Mouse (Mus musculus) midbrain, embryonic 12.5 days (tissue): ENCODE measurements at regions not wholly inside any gene's neighbourhood (a gene's known extent, or its start where the extent isn't known, plus 50 kb on each side); places are given as distances from the start of the nearest gene placed in this dataset.
A peak's percentile ranks its signal among the peaks of the same experiment; 100 is the strongest.

Experiments
- ATAC-seq: fragments of 200-750 bp; cut with Nextera tagmentation; 2 replicates; pipeline ENCODE4 v1.8.0; 2017; ENCODE audit warnings: low read depth, moderate TSS enrichment, moderate library complexity; ENCODE audit not compliant: low FRiP score
- H3K27ac ChIP-seq: fragments of 300-500 bp; sonication (generic); replicated peaks from 2 replicates; pipeline ENCODE4 v1.5.1; 2016; ENCODE audit warnings: mild to moderate bottlenecking
- H3K27me3 ChIP-seq: fragments of 300-500 bp; sonication (generic); 2 replicates; pipeline ENCODE4 v1.6.1; 2016; ENCODE audit warnings: mild to moderate bottlenecking
- H3K36me3 ChIP-seq: fragments of 300-500 bp; sonication (generic); 2 replicates; pipeline ENCODE4 v1.6.1; 2016
- H3K4me1 ChIP-seq: fragments of 300-500 bp; sonication (generic); 2 replicates; pipeline ENCODE4 v1.6.1; 2016
- H3K4me2 ChIP-seq: fragments of 300-500 bp; sonication (generic); replicated peaks from 2 replicates; pipeline ENCODE4 v1.6.1; 2016; ENCODE audit warnings: mild to moderate bottlenecking, moderate library complexity
- H3K4me3 ChIP-seq: fragments of 300-500 bp; sonication (generic); 2 replicates; pipeline ENCODE4 v1.5.1; 2016; ENCODE audit warnings: mild to moderate bottlenecking
- H3K9ac ChIP-seq: fragments of 300-500 bp; sonication (generic); replicated peaks from 2 replicates; pipeline ENCODE4 v1.6.1; 2016; ENCODE audit warnings: mild to moderate bottlenecking, moderate library complexity
- H3K9me3 ChIP-seq: fragments of 300-500 bp; sonication (generic); 2 replicates; pipeline ENCODE4 v1.6.1; 2016; ENCODE audit warnings: mild to moderate bottlenecking
- WGBS: fragments of 180-500 bp; shearing (Covaris S2); methylation state at CpG from one replicate; pipeline ENCODE4 v1.1.7; 2016; 5-methylcytosine and 5-hydroxymethylcytosine counted together

DNA sequence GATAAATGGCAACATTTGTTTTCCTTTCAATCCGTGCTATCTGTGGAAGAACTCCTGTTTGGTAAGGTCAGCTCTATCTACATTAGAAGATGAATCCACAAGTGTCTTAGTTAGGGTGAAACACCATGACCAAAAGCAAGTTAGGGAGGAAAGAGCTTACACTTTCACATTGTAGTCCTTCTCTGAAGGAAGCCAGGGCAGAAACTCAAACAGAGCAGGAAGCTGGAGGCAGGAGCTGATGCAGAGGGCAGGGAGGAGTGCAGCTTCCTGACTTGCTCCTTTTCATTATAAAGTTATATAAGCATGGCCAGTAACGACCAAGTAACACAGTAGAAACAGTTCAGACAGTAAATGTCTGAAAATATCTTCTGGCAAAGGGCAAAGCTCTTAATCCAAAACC is 117.9 kb upstream of the Gnao1 start:
- Histone ChIP-seq H3K27me3 (no peaks in the 10 kb centered on the region), H3K36me3 (no peaks in the 10 kb centered on the region), H3K4me2 (no peak overlapping the region), H3K27ac (no peak overlapping the region), H3K9me3 (no peaks in the 10 kb centered on the region), H3K4me1 (peaks cover 12% of the 10 kb centered on the region), H3K9ac (no peak overlapping the region), H3K4me3 (no peak overlapping the region)
- WGBS, result 76% methylated on average over 2 of the region's 2 CpGs
- ATAC-seq, result no peak

DNA sequence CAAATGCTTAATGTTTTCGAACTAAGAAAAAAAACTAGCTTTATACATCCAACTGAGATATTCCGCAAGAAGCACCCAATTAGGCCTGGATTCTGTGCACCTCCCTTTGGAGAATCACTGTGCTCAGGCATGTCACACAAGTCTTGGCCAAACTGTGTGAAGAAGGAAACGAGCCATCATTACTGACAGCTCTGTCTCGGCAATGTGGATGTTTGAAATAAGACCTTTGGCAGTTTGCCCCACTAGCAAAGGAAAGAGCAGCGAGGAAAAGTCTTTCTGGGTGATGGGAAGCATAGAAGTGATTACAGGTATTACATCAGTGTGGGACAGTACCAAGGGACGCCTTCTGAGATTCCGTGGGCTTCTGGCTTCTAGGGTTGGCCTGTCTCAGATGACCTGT is 112.6 kb upstream of the Gnao1 start:
- Histone ChIP-seq H3K27ac (no peak overlapping the region), H3K9ac (no peak overlapping the region), H3K9me3 (no peaks in the 10 kb centered on the region), H3K4me1 (peaks cover 2% of the 10 kb centered on the region; the same call in 1 of the 2 replicates), H3K4me2 (no peak overlapping the region), H3K4me3 (no peak overlapping the region), H3K27me3 (no peaks in the 10 kb centered on the region), H3K36me3 (no peaks in the 10 kb centered on the region)
- WGBS, result 81% methylated on average over 7 of the region's 7 CpGs
- no peak for ATAC-seq

DNA sequence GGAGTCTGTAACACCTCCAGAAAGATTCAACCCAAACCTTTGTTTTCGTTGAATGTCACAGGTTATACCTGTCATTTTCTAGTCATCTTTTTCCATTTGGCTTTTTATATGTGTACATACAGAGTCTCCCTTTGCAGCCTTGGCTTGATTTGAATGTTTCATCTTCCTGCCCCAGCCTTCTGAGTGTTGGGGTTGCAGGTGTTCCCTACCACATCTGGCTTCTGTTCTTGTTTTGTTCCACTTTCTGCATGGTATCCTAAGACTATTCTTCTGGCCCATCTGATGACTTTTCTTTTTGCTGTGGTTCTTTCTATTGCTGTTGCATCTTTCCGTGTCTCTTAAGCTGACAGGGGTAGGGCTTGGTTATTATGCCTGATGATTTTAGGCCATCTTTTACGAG is 111.3 kb upstream of the Gnao1 start:
- Histone ChIP-seq H3K9ac (no peak overlapping the region), H3K4me3 (no peak overlapping the region), H3K36me3 (no peaks in the 10 kb centered on the region), H3K4me1 (no peaks in the 10 kb centered on the region), H3K27me3 (no peaks in the 10 kb centered on the region), H3K9me3 (no peaks in the 10 kb centered on the region), H3K4me2 (no peak overlapping the region), H3K27ac (no peak overlapping the region)
- no peak for ATAC-seq
- 85% methylated on average over 3 of the region's 3 CpGs for WGBS

DNA sequence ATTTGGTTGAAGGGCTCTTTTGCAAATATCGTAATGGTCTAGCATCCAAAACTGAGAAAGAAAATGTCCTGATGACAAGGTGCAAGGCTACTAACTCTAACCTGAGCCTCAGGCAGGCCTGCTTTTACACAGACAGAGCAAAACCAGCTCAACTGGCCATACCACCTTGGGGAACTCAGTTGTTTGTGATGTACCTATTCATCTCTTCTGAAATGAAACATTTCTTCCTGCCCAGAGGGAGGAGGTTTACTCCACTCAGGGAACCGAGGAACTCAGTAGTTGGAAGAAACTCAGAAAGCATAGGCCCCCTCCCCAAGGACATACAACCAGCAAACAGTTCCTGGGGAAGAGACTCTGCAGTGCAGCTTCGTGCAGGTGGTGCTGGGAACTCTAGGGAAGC is 108.4 kb upstream of the Gnao1 start:
- no peak overlapping the region for H3K4me3 ChIP-seq
- H3K27me3 ChIP-seq, result no peaks in the 10 kb centered on the region
- H3K27ac ChIP-seq, result no peak overlapping the region
- no peak overlapping the region for H3K9ac ChIP-seq
- 85% methylated on average over 3 of the region's 3 CpGs for WGBS
- no peak overlapping the region for H3K4me2 ChIP-seq
- H3K4me1 ChIP-seq, result no peaks in the 10 kb centered on the region
- no peaks in the 10 kb centered on the region for H3K36me3 ChIP-seq
- no peak for ATAC-seq
- H3K9me3 ChIP-seq, result no peaks in the 10 kb centered on the region

DNA sequence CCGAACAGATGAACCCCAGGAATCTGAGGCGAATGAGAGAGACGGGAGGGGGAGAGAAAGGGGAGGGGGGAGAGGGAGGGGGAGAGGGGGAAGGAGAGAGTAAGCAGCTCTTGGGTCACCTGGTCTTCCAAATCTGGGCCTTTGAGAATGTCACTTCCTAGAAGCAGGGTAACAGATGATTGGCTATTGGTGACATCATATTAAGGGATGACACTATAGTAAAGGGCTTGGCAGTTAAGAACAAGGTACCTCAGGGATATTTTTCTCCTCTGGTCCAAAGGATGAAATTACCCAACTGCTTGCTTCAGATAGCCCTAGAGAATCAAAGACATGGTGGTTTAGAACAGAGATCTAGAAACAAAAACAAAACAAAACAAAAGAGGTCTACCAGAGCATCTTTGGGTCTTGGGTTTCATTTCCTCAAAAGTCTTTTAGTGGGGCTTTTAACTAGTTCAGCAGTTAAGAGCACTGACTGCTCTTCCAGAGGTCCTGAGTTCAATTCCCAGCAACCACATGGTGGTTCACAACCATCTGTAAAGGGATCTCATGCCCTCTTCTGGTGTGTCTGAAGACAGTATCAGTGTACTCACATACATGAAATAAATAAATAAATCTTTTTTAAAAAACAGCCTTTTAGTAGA is 97.6 kb upstream of the Gnao1 start:
- Histone ChIP-seq H3K4me1 (no peaks in the 10 kb centered on the region), H3K9ac (no peak overlapping the region), H3K27ac (no peak overlapping the region), H3K27me3 (no peaks in the 10 kb centered on the region), H3K9me3 (no peaks in the 10 kb centered on the region), H3K4me2 (no peak overlapping the region), H3K36me3 (no peaks in the 10 kb centered on the region), H3K4me3 (no peak overlapping the region)
- WGBS, result 85% methylated on average over 3 of the region's 3 CpGs
- no peak for ATAC-seq

DNA sequence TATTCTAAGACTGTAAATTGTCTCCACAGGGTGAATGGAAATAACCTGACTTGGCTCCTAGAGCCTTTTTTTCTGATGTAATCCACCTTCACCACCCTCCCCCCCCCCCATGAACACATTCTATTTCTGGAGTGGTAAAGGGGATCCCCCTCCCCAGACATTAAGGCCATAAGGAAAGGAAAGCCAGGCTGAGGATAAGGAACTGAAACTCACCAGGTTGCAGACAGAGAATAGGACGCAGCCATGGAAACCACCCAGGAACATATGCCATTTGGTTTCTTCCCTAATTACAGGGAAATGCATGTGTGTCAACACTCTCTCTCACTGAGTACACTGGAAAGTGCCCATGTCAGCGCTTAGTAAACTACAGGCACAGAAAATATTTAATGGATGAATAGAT is 96.5 kb upstream of the Gnao1 start:
- Histone ChIP-seq H3K27ac (no peak overlapping the region), H3K4me2 (no peak overlapping the region), H3K27me3 (no peaks in the 10 kb centered on the region), H3K4me1 (no peaks in the 10 kb centered on the region), H3K9ac (no peak overlapping the region), H3K36me3 (no peaks in the 10 kb centered on the region), H3K9me3 (no peaks in the 10 kb centered on the region), H3K4me3 (no peak overlapping the region)
- no peak for ATAC-seq
- 73% methylated on average over 2 of the region's 2 CpGs for WGBS

DNA sequence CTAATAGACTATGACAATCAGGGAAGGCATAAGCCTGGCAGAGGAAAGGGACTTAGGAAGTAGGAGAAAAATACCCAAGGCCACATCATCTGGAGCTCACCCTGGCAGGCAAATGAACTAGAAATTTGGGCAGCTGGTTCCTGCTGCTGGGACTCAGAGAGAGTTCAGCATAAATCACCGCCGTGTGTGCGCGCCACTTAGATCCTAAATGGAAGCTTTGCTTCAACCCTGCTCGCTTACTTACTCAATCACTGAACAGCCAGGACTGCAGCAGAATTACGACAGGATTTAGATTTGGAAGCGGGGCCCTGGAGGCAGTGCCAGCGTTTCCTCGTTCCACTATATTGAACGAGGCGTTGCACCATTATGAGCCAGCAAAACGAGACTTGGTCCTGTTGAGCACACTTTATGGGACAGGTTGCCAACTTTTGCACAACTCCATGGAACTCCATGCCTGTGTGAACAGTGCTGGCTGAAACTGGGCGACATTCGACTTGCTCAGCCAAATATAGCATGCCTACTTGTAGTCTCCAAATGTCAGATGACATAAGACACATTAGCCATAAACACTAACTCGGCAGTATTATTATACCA is 84.8 kb upstream of the Gnao1 start:
- no peaks in the 10 kb centered on the region for H3K36me3 ChIP-seq
- H3K9me3 ChIP-seq, result no peaks in the 10 kb centered on the region
- no peaks in the 10 kb centered on the region for H3K27me3 ChIP-seq
- no peak for ATAC-seq
- H3K4me1 ChIP-seq, result peaks cover 11% of the 10 kb centered on the region; the same call in 1 of the 2 replicates
- no peak overlapping the region for H3K4me3 ChIP-seq
- no peak overlapping the region for H3K4me2 ChIP-seq
- H3K9ac ChIP-seq, result no peak overlapping the region
- WGBS, result 93% methylated on average over 15 of the region's 15 CpGs
- H3K27ac ChIP-seq, result no peak overlapping the region

DNA sequence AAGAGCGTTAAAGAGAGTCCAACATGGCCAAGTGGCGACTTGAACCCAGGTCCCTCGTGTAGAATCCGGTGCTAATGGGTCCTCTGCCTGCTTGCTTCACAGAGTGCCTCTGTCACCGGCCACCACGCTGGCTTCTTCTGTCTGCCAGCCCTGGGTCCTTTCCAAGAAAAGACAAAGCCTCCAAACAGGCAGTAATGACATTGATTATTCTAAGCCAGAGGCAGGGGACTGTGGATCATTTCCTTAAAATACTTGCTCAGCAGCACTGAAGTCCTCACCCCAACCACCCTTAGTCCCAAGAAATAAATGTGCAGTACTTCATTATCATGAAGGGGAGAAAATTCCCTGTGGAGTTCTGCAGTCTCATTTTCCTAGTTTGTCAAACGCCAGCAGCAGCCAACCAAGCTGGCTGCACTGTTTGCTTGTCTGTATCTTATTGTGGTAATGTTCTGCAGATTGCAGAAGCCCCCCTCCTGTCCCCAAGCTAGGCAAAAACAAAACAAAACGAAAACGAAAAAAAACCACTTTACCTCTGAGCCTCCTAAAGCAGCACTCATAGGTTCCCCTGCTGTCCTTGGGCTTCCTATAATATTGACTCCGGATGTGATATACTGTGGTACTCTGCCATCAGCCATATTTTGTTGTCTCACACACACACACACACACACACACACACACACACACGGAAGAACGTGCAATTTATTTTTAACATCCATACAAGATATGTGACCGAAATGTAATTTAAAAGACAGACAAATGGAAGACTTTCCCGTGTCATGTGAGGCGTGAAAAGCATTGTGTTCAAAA is 80.4 kb upstream of the Gnao1 start:
- Histone ChIP-seq H3K9ac (no peak overlapping the region), H3K4me3 (no peak overlapping the region), H3K4me2 (no peak overlapping the region), H3K36me3 (no peaks in the 10 kb centered on the region), H3K4me1 (peaks cover 25% of the 10 kb centered on the region), H3K9me3 (no peaks in the 10 kb centered on the region), H3K27ac (peak overlapping the region; percentile 46; the same call in 1 of the 2 replicates), H3K27me3 (no peaks in the 10 kb centered on the region)
- ATAC-seq, result no peak
- 68% methylated on average over 15 of the region's 15 CpGs for WGBS

DNA sequence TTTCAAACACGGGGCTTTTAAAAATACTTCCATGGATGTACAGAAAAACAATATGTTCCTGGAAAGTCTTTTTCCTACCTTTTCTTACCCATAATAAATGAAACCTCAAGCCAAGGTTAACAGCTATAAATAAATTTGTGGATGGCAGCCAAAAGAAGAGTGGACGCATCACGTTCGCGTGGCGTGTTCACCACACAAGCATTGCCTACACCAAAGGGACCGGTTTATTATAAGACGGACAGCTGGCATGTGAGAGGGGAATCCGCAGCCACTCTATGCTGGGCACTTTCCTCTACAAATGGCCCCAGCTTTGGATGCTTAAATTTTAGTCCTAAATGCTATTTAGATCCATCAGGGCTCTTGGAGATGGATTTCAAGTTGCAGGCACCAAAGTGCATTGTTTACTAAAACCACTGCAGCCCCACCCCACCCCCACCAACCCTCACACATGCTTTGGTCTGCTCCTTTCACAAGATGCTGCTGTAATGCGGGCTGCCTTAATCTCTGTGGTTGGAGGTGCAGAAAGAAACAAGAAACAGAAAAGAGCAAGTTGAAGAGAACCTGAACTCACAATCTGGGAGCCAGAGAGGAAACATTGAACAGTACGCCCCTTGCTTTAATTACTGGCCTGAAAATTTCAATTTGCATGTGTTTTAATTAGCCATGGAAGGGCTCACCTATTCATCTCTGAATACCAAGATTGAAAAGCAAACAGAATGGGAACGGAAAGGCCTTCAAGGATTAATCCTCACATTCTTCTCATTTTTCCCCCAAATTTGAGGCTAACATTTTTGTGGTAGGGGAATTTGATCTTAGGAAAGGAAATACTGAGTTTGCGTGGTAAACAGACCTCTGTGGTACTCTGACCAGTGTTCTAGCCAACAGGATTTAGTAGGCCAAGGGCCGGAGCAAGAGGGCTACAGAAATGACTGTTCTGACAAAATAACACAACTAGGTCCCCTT is 78.7 kb upstream of the Gnao1 start:
- Histone ChIP-seq H3K4me3 (no peak overlapping the region), H3K9me3 (no peaks in the 10 kb centered on the region), H3K36me3 (no peaks in the 10 kb centered on the region), H3K27me3 (no peaks in the 10 kb centered on the region), H3K4me2 (no peak overlapping the region), H3K27ac (0 out of 2 replicates have a peak overlapping the region, but pooled peaks have one; percentile 1), H3K4me1 (peaks cover 28% of the 10 kb centered on the region), H3K9ac (no peak overlapping the region)
- WGBS, result 53% methylated on average over 14 of the region's 14 CpGs
- ATAC-seq, result no peak

DNA sequence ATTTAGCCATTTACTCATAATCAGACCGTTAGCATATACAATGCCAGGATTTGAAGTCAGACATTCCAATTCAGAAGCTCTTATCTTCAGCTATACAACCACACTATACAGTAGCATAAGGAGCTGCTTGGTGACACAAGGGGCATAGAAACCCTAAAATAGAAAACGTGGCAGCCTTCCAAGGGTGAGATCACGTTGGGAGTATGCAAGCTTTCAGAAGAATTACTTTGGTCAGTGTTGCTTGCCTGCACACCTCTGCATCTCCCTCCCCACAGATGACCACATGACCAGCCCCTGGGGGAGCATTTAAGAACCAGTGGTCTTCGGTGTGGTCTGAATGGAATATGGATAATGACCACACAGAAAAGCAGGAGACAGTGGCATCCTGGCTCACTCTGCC is 74.9 kb upstream of the Gnao1 start:
- no peak for ATAC-seq
- 82% methylated on average over 4 of the region's 4 CpGs for WGBS
- Histone ChIP-seq H3K4me3 (no peak overlapping the region), H3K27me3 (no peaks in the 10 kb centered on the region), H3K27ac (no peak overlapping the region), H3K9me3 (no peaks in the 10 kb centered on the region), H3K36me3 (no peaks in the 10 kb centered on the region), H3K9ac (no peak overlapping the region), H3K4me1 (peaks cover 19% of the 10 kb centered on the region), H3K4me2 (no peak overlapping the region)

DNA sequence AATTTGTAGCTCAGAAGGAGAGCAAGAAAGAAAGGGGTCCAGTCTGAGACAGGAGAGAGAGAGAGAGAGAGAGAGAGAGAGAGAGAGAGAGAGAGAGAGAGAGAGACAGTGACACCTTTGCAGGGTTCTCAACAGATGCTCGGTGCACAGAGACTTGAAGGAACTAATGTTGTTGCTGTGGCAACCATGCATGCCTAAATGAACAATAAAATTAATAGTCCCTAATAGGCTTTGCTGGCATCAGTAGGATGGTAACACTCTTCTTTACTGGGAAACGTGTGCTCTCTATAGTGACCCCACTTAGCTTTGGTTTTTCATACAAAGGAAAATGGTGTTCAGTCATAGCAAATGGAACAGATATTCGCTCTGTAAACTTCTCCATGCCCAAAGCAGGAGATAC is 69.5 kb upstream of the Gnao1 start:
- WGBS, result 60% methylated on average over 3 of the region's 3 CpGs
- ATAC-seq, result no peak

More for the DNA sequence above, 69.5 kb upstream of the Gnao1 start:
- Histone ChIP-seq H3K9ac (no peak overlapping the region), H3K27ac (no peak overlapping the region), H3K4me3 (no peak overlapping the region), H3K4me2 (no peak overlapping the region), H3K36me3 (no peaks in the 10 kb centered on the region), H3K9me3 (no peaks in the 10 kb centered on the region), H3K27me3 (no peaks in the 10 kb centered on the region), H3K4me1 (peaks cover 5% of the 10 kb centered on the region; the same call in 1 of the 2 replicates)
